Mouse (Mus musculus): ENCODE data around the gene Fryl. TPM values are rescaled to one million over a fixed set of nuclear protein-coding genes. Genes with fewer than 3 reads are reported as not detected.

The Fryl gene
- polyA plus RNA-seq, 1 experiment = 29.9 TPM

- Histone ChIP-seq H3K36me3 (ENCODE audit: control insufficient read depth, insufficient read depth, low read length) (no peaks in the 10 kb centered on the region), H3K27me3 (replicated peaks; ENCODE audit: control insufficient read depth, insufficient read depth, low read length) (no peaks in the 10 kb centered on the region), H3K27ac (ENCODE audit: insufficient read depth, low read depth, low read length) (no peak overlapping the region), H3K4me3 (ENCODE audit: insufficient read depth, low read depth, low read length) (no peak overlapping the region), H3K4me1 (ENCODE audit: control insufficient read depth, insufficient read depth, low read length) (no peaks in the 10 kb centered on the region)
- 91% methylated on average over 14 of the region's 14 CpGs for WGBS
- TF ChIP-seq POLR2A (IDR thresholded peaks at IDR 0.05; ENCODE audit: low read depth, low read length) (no peak), CTCF (conservative IDR thresholded peaks at IDR 0.05; ENCODE audit: insufficient read depth, insufficient read length, low read depth, low read length) (no peak)
- DNase-seq = no peak
Observed at GRCm38 (mm10) chr5:73153802-73154465, 102.5 kb downstream of the Fryl start.

GRCm38 (mm10) chr5:73152206-73152605 lies 104.2 kb downstream of the Fryl start:
- H3K4me1 ChIP-seq (ENCODE audit: control insufficient read depth, insufficient read depth, low read length) = no peaks in the 10 kb centered on the region
- DNase-seq = no peak

GRCm38 (mm10) chr5:73150877-73151445 lies 105.5 kb downstream of the Fryl start:
- TF ChIP-seq CTCF (conservative IDR thresholded peaks at IDR 0.05; ENCODE audit: insufficient read depth, insufficient read length, low read depth, low read length) = no peak
- TF ChIP-seq POLR2A (IDR thresholded peaks at IDR 0.05; ENCODE audit: low read depth, low read length) = no peak
- Histone ChIP-seq H3K4me3 (ENCODE audit: insufficient read depth, low read depth, low read length) (no peak overlapping the region), H3K27me3 (replicated peaks; ENCODE audit: control insufficient read depth, insufficient read depth, low read length) (no peaks in the 10 kb centered on the region), H3K4me1 (ENCODE audit: control insufficient read depth, insufficient read depth, low read length) (no peaks in the 10 kb centered on the region), H3K36me3 (ENCODE audit: control insufficient read depth, insufficient read depth, low read length) (peaks cover 1% of the 10 kb centered on the region; the same call in 1 of the 2 replicates), H3K27ac (ENCODE audit: insufficient read depth, low read depth, low read length) (no peak overlapping the region)
- 71% methylated on average over 6 of the region's 6 CpGs for WGBS
- no peak for DNase-seq

More at GRCm38 (mm10) chr5:73152206-73152605, 104.2 kb downstream of the Fryl start:
- TF ChIP-seq POLR2A (IDR thresholded peaks at IDR 0.05; ENCODE audit: low read depth, low read length) (no peak), CTCF (conservative IDR thresholded peaks at IDR 0.05; ENCODE audit: insufficient read depth, insufficient read length, low read depth, low read length) (no peak)
- Histone ChIP-seq H3K27ac (ENCODE audit: insufficient read depth, low read depth, low read length) (no peak overlapping the region), H3K27me3 (replicated peaks; ENCODE audit: control insufficient read depth, insufficient read depth, low read length) (no peaks in the 10 kb centered on the region), H3K36me3 (ENCODE audit: control insufficient read depth, insufficient read depth, low read length) (no peaks in the 10 kb centered on the region; the same call in 1 of the 2 replicates), H3K4me3 (ENCODE audit: insufficient read depth, low read depth, low read length) (no peak overlapping the region)

GRCm38 (mm10) chr5:73144987-73145386 lies 111.4 kb downstream of the Fryl start:
- Histone ChIP-seq H3K36me3 (ENCODE audit: control insufficient read depth, insufficient read depth, low read length) (peaks cover 1% of the 10 kb centered on the region; the same call in 1 of the 2 replicates), H3K27me3 (replicated peaks; ENCODE audit: control insufficient read depth, insufficient read depth, low read length) (no peaks in the 10 kb centered on the region), H3K4me3 (ENCODE audit: insufficient read depth, low read depth, low read length) (no peak overlapping the region), H3K27ac (ENCODE audit: insufficient read depth, low read depth, low read length) (no peak overlapping the region), H3K4me1 (ENCODE audit: control insufficient read depth, insufficient read depth, low read length) (no peaks in the 10 kb centered on the region)
- WGBS = 85% methylated on average over 11 of the region's 11 CpGs
- no peak for DNase-seq
- TF ChIP-seq POLR2A (IDR thresholded peaks at IDR 0.05; ENCODE audit: low read depth, low read length) (no peak), CTCF (conservative IDR thresholded peaks at IDR 0.05; ENCODE audit: insufficient read depth, insufficient read length, low read depth, low read length) (no peak)

- no peak overlapping the region for H3K4me3 ChIP-seq (ENCODE audit: insufficient read depth, low read depth, low read length)
- WGBS = 89% methylated on average over 2 of the region's 2 CpGs
Observed at GRCm38 (mm10) chr5:73141712-73142111, 114.7 kb downstream of the Fryl start.

GRCm38 (mm10) chr5:73141161-73141560 lies 115.3 kb downstream of the Fryl start:
- Histone ChIP-seq H3K4me1 (ENCODE audit: control insufficient read depth, insufficient read depth, low read length) (no peaks in the 10 kb centered on the region), H3K4me3 (ENCODE audit: insufficient read depth, low read depth, low read length) (no peak overlapping the region), H3K27ac (ENCODE audit: insufficient read depth, low read depth, low read length) (no peak overlapping the region), H3K36me3 (ENCODE audit: control insufficient read depth, insufficient read depth, low read length) (no peaks in the 10 kb centered on the region), H3K27me3 (replicated peaks; ENCODE audit: control insufficient read depth, insufficient read depth, low read length) (no peaks in the 10 kb centered on the region)
- TF ChIP-seq CTCF (conservative IDR thresholded peaks at IDR 0.05; ENCODE audit: insufficient read depth, insufficient read length, low read depth, low read length) = no peak
- no peak for TF ChIP-seq POLR2A (IDR thresholded peaks at IDR 0.05; ENCODE audit: low read depth, low read length)
- 89% methylated on average over 8 of the region's 8 CpGs for WGBS
- DNase-seq = no peak

More at GRCm38 (mm10) chr5:73141712-73142111, 114.7 kb downstream of the Fryl start:
- no peaks in the 10 kb centered on the region for H3K27me3 ChIP-seq (replicated peaks; ENCODE audit: control insufficient read depth, insufficient read depth, low read length)
- no peak for TF ChIP-seq CTCF (conservative IDR thresholded peaks at IDR 0.05; ENCODE audit: insufficient read depth, insufficient read length, low read depth, low read length)
- no peaks in the 10 kb centered on the region for H3K36me3 ChIP-seq (ENCODE audit: control insufficient read depth, insufficient read depth, low read length)
- no peak overlapping the region for H3K27ac ChIP-seq (ENCODE audit: insufficient read depth, low read depth, low read length)
- DNase-seq = no peak
- no peaks in the 10 kb centered on the region for H3K4me1 ChIP-seq (ENCODE audit: control insufficient read depth, insufficient read depth, low read length)

GRCm38 (mm10) chr5:73137561-73137960 lies 118.9 kb downstream of the Fryl start:
- WGBS = 64% methylated on average over 9 of the region's 9 CpGs
- TF ChIP-seq CTCF (conservative IDR thresholded peaks at IDR 0.05; ENCODE audit: insufficient read depth, insufficient read length, low read depth, low read length) = no peak
- TF ChIP-seq POLR2A (IDR thresholded peaks at IDR 0.05; ENCODE audit: low read depth, low read length) = no peak
- Histone ChIP-seq H3K4me1 (ENCODE audit: control insufficient read depth, insufficient read depth, low read length) (no peaks in the 10 kb centered on the region), H3K4me3 (ENCODE audit: insufficient read depth, low read depth, low read length) (no peak overlapping the region), H3K27ac (ENCODE audit: insufficient read depth, low read depth, low read length) (no peak overlapping the region), H3K36me3 (ENCODE audit: control insufficient read depth, insufficient read depth, low read length) (no peaks in the 10 kb centered on the region), H3K27me3 (replicated peaks; ENCODE audit: control insufficient read depth, insufficient read depth, low read length) (no peaks in the 10 kb centered on the region)
- no peak for DNase-seq

All from kidney, adult 2 months (tissue).